Mouse (Mus musculus): ENCODE measurements at regions not wholly inside any gene's neighbourhood (a gene's known extent, or its start where the extent isn't known, plus 50 kb on each side); places are given as distances from the start of the nearest gene placed in this dataset.

- H3K27me3 ChIP-seq (ENCODE audit: poor library complexity, severe bottlenecking): no peaks in the 10 kb centered on the region
- no peak overlapping the region for H3K27ac ChIP-seq
- no peaks in the 10 kb centered on the region for H3K4me1 ChIP-seq
- DNase-seq (ENCODE audit: extremely low spot score, low spot score): no peak
- H3K9me3 ChIP-seq: no peaks in the 10 kb centered on the region
- no peak overlapping the region for H3K4me3 ChIP-seq
- 90% methylated on average over 11 of the region's 11 CpGs for WGBS
- no peaks in the 10 kb centered on the region for H3K36me3 ChIP-seq (replicated peaks)
Measured at GRCm38 (mm10) chr14:46077406-46078131, 301.6 kb upstream of the Gm15217 start.

- Histone ChIP-seq H3K9me3 (no peaks in the 10 kb centered on the region), H3K27me3 (ENCODE audit: poor library complexity, severe bottlenecking) (no peaks in the 10 kb centered on the region), H3K27ac (no peak overlapping the region), H3K36me3 (replicated peaks) (no peaks in the 10 kb centered on the region), H3K4me3 (no peak overlapping the region), H3K4me1 (0 out of 2 replicates have a peak, but pooled peaks cover 3% of the 10 kb centered on the region)
- DNase-seq (ENCODE audit: extremely low spot score, low spot score): no peak
- 95% methylated on average over 5 of the region's 5 CpGs for WGBS
Measured at GRCm38 (mm10) chr14:46082646-46083045, 296.6 kb upstream of the Gm15217 start.

- no peak for DNase-seq (ENCODE audit: extremely low spot score, low spot score)
- no peak overlapping the region for H3K4me3 ChIP-seq
- no peaks in the 10 kb centered on the region for H3K27me3 ChIP-seq (ENCODE audit: poor library complexity, severe bottlenecking)
- H3K36me3 ChIP-seq (replicated peaks): no peaks in the 10 kb centered on the region
- WGBS: 84% methylated on average over 12 of the region's 12 CpGs
- H3K9me3 ChIP-seq: 0 out of 2 replicates have a peak, but pooled peaks cover 5% of the 10 kb centered on the region
- 0 out of 2 replicates have a peak, but pooled peaks cover 3% of the 10 kb centered on the region for H3K4me1 ChIP-seq
- H3K27ac ChIP-seq: no peak overlapping the region
Measured at GRCm38 (mm10) chr14:46088968-46089691, 290.1 kb upstream of the Gm15217 start.

- no peak overlapping the region for H3K4me3 ChIP-seq
- H3K4me1 ChIP-seq: no peaks in the 10 kb centered on the region
- no peaks in the 10 kb centered on the region for H3K36me3 ChIP-seq (replicated peaks)
- H3K27me3 ChIP-seq (ENCODE audit: poor library complexity, severe bottlenecking): no peaks in the 10 kb centered on the region
- no peaks in the 10 kb centered on the region for H3K9me3 ChIP-seq
- no peak for DNase-seq (ENCODE audit: extremely low spot score, low spot score)
- WGBS: 91% methylated on average over 3 of the region's 3 CpGs
- H3K27ac ChIP-seq: no peak overlapping the region
Measured at GRCm38 (mm10) chr14:46115950-46116349, 263.3 kb upstream of the Gm15217 start.

GRCm38 (mm10) chr14:46126541-46126940 is 252.7 kb upstream of the Gm15217 start:
- no peak overlapping the region for H3K4me3 ChIP-seq
- 73% methylated on average over 1 of the region's 1 CpGs for WGBS
- H3K27me3 ChIP-seq (ENCODE audit: poor library complexity, severe bottlenecking): no peaks in the 10 kb centered on the region
- no peak for DNase-seq (ENCODE audit: extremely low spot score, low spot score)
- H3K9me3 ChIP-seq: no peaks in the 10 kb centered on the region
- H3K27ac ChIP-seq: no peak overlapping the region
- H3K4me1 ChIP-seq: no peaks in the 10 kb centered on the region
- no peaks in the 10 kb centered on the region for H3K36me3 ChIP-seq (replicated peaks)

- WGBS: 85% methylated on average over 3 of the region's 3 CpGs
- no peak overlapping the region for H3K4me3 ChIP-seq
- H3K27ac ChIP-seq: no peak overlapping the region
- no peak for DNase-seq (ENCODE audit: extremely low spot score, low spot score)
- H3K9me3 ChIP-seq: no peaks in the 10 kb centered on the region
- no peaks in the 10 kb centered on the region for H3K36me3 ChIP-seq (replicated peaks)
- no peaks in the 10 kb centered on the region for H3K27me3 ChIP-seq (ENCODE audit: poor library complexity, severe bottlenecking)
- H3K4me1 ChIP-seq: no peaks in the 10 kb centered on the region
Measured at GRCm38 (mm10) chr14:46129762-46130161, 249.5 kb upstream of the Gm15217 start.

GRCm38 (mm10) chr14:46144175-46144574 is 235.0 kb upstream of the Gm15217 start:
- no peak for DNase-seq (ENCODE audit: extremely low spot score, low spot score)
- Histone ChIP-seq H3K4me3 (no peak overlapping the region), H3K4me1 (peaks cover 17% of the 10 kb centered on the region), H3K9me3 (no peaks in the 10 kb centered on the region), H3K27me3 (ENCODE audit: poor library complexity, severe bottlenecking) (no peaks in the 10 kb centered on the region), H3K27ac (no peak overlapping the region), H3K36me3 (replicated peaks) (no peaks in the 10 kb centered on the region)
- WGBS: 68% methylated on average over 4 of the region's 4 CpGs

- Histone ChIP-seq H3K27ac (no peak overlapping the region), H3K9me3 (no peaks in the 10 kb centered on the region), H3K4me1 (peaks cover 17% of the 10 kb centered on the region), H3K27me3 (ENCODE audit: poor library complexity, severe bottlenecking) (no peaks in the 10 kb centered on the region), H3K36me3 (replicated peaks) (no peaks in the 10 kb centered on the region), H3K4me3 (no peak overlapping the region)
- no peak for DNase-seq (ENCODE audit: extremely low spot score, low spot score)
- WGBS: 65% methylated on average over 6 of the region's 6 CpGs
Measured at GRCm38 (mm10) chr14:46144707-46145106, 234.5 kb upstream of the Gm15217 start.

GRCm38 (mm10) chr14:46145584-46145983 is 233.6 kb upstream of the Gm15217 start:
- H3K27me3 ChIP-seq (ENCODE audit: poor library complexity, severe bottlenecking): no peaks in the 10 kb centered on the region
- no peak overlapping the region for H3K4me3 ChIP-seq
- peaks cover 17% of the 10 kb centered on the region for H3K4me1 ChIP-seq
- no peak for DNase-seq (ENCODE audit: extremely low spot score, low spot score)
- H3K9me3 ChIP-seq: no peaks in the 10 kb centered on the region
- WGBS: 69% methylated on average over 7 of the region's 7 CpGs
- no peaks in the 10 kb centered on the region for H3K36me3 ChIP-seq (replicated peaks)
- no peak overlapping the region for H3K27ac ChIP-seq

GRCm38 (mm10) chr14:46149073-46149661 is 230.0 kb upstream of the Gm15217 start:
- DNase-seq (ENCODE audit: extremely low spot score, low spot score): no peak
- 84% methylated on average over 6 of the region's 6 CpGs for WGBS
- no peak overlapping the region for H3K27ac ChIP-seq

GRCm38 (mm10) chr14:46158741-46159140 is 220.5 kb upstream of the Gm15217 start:
- H3K4me3 ChIP-seq: no peak overlapping the region
- H3K9me3 ChIP-seq: no peaks in the 10 kb centered on the region
- H3K4me1 ChIP-seq: no peaks in the 10 kb centered on the region
- H3K36me3 ChIP-seq (replicated peaks): no peaks in the 10 kb centered on the region
- WGBS: 83% methylated on average over 2 of the region's 2 CpGs
- H3K27ac ChIP-seq: no peak overlapping the region
- no peaks in the 10 kb centered on the region for H3K27me3 ChIP-seq (ENCODE audit: poor library complexity, severe bottlenecking)
- no peak for DNase-seq (ENCODE audit: extremely low spot score, low spot score)

More at GRCm38 (mm10) chr14:46149073-46149661, 230.0 kb upstream of the Gm15217 start:
- Histone ChIP-seq H3K4me3 (no peak overlapping the region), H3K9me3 (no peaks in the 10 kb centered on the region), H3K4me1 (peaks cover 13% of the 10 kb centered on the region), H3K27me3 (ENCODE audit: poor library complexity, severe bottlenecking) (no peaks in the 10 kb centered on the region), H3K36me3 (replicated peaks) (no peaks in the 10 kb centered on the region)

- Histone ChIP-seq H3K9me3 (no peaks in the 10 kb centered on the region), H3K36me3 (replicated peaks) (no peaks in the 10 kb centered on the region), H3K27ac (no peak overlapping the region), H3K4me3 (no peak overlapping the region), H3K27me3 (ENCODE audit: poor library complexity, severe bottlenecking) (peaks cover 10% of the 10 kb centered on the region; the same call in 1 of the 2 replicates), H3K4me1 (0 out of 2 replicates have a peak, but pooled peaks cover 4% of the 10 kb centered on the region)
- DNase-seq (ENCODE audit: extremely low spot score, low spot score): no peak
- WGBS: 77% methylated on average over 9 of the region's 9 CpGs
Measured at GRCm38 (mm10) chr14:46172181-46172874, 206.9 kb upstream of the Gm15217 start.
